Mouse (Mus musculus) gastrocnemius, adult 18-20 months (tissue): ENCODE results near the gene Lamtor3. TPM values are rescaled to one million over a fixed set of nuclear protein-coding genes. Genes with fewer than 3 reads are reported as not detected.
"Not testable (repeated sequence)": the region's sequence is repeated elsewhere in the genome, so short reads cannot be mapped to it uniquely, and the experiment has no call there.

Experiments used
- DNase-seq: peaks from one replicate; pipeline ENCODE4 v3.0.0; 2021; ENCODE audit warnings: low spot score
- long read RNA-seq, 2 experiments: library from polyadenylated mRNA; stranded (forward); transcript quantifications; one replicate each; pipeline ENCODE4 v2.0.0; 2021
- total RNA-seq, 2 experiments: library from RNA; stranded (reverse); gene quantifications; 2 replicates each; pipeline ENCODE4 v1.2.3; 2021

Gene Lamtor3
- 10 to 100 TPM; 46.6 to 50.5 TPM for total RNA-seq
- long read RNA-seq, experiment 1, transcript Lamtor3-201 (7 exons, 1,295 nt), result major isoform, 37 of 46 reads
- long read RNA-seq, experiment 1, partial matches to known transcripts, result 4 of 46 reads
- long read RNA-seq, experiment 1, other reads (novel, unspliced or antisense), result 3 of 46 reads
- long read RNA-seq, experiment 2, transcript Lamtor3-201 (7 exons, 1,295 nt), result major isoform, 54 of 65 reads
- long read RNA-seq, experiment 2, partial matches to known transcripts, result 6 of 65 reads
- long read RNA-seq, experiment 2, other reads (novel, unspliced or antisense), result 3 of 65 reads

DNA sequence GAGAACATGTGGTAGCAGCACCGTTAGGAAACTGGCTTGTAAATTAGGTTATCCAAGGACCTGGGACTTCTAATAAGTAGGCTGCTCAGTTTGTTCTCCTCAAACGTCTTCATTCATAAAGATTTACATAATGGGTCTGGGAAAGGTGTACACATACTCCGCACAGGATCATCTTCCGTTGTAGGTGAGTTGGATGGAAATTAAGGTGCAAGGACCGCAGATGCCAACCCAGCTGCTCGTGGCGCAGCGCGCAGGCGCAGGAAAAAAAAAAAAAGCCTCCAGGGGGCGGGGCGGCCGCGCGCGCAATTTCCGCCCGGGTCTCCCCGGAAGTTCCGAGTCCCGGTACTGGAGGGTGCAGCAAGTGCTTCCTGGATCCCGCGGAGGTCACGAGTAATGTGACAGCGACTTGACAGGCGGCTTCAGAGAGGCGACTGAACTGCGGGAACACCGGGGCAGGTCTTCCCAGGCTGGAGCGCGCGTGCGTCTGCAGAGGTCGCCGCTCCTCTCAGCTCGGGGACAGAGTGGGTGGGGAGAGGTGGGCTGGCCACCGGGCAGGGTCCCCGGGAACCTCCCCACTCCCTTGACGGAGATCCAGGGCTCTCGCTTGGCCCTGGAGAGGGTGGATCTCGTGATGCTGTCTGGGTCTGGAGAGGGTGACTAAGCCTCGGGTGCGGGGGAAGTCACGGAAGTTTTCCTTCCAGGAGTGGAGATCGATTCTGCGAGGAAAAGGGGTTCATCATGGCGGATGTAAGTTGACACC lies at the start of gene Lamtor3:
Lamtor3 (plus strand) TSS at position 335 of the 760 bp plus-strand sequence.
- DNase-seq, result peak; percentile 84

DNA sequence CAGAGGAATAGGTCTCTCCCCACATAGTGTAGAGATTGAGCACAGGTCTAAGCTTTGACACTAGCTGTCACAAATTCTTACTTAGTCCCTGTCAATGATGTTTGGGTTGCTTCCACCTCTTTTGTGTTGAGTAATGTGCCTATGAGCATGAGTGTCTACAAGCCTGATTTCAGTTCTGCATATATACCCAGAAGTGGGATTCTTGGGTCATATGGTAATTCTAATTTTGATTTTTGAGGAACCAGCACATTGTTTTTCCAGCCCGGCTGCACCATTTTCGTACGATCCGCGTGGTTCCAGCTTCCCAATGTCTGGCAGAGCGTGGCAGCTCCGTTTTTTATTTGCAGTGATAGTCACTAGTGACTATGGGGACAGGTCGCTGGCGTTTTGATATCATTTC lies 48.9 kb upstream of the Lamtor3 start:
- DNase-seq, result no peak

DNA sequence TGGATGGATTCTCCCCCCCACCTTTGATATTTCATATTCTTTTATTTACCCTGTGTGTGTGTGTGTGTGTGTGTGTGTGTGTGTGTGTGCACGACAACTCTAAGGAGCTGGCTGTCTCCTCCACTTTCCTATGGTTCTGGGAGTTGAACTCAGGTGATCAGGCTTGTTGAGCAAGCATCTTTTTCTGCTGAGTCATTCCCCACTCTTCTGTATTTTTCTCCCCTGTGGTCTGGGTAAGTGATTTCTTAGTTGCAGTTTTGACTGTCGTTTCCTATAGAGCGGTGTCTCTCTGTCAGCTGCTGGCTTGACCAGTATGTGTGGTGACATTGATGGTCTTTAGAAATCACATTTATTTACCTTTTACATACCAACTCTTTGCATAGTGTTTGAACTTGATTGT lies 39.0 kb upstream of the Lamtor3 start:
- DNase-seq, result no peak

DNA sequence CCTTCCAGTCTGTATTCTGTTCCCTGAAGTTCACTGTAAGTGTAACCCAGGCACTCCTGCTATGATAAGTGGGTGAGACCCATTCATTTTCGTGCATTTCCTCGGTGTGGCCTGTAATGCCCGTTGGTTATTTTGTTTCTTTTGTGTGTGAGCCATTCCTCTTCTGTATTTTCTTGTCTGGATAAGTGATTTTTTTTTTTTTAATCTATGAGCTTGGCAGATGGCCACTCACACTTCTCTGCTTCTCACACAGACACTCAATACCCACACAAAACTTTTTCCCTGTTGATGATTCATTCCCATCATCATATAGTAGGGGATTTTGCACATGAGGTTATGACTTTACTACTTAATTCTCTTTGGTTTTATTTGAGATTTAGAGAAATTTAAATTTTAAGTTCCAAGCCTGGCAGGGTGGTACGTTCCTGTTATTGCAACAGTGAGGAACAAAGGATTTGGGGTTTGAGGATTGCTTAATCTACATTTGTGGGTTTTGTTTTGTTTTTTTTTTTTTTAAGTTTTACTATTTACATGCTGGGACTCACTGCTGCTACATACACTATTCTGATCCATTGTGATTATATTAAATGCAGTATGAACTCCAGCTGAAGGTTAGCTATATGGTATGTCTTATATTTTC lies 38.1 kb upstream of the Lamtor3 start:
- no peak for DNase-seq

DNA sequence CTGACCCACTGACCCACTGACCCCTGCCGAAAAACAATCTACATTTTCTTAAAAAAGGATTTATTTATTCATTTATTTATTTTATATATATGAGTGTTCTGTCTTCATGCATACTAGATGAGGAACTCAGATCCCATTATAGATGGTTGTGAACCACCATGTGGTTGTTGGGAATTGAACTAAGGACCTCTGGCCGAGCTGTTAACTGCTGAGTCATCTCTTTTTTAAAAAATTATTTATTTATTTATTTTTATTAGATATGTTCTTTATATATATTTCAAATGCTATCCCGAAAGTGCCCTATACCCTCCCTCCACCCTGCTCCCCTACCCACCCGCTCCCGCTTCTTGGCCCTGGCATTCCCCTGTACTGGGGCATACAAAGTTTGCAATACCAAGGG lies 37.2 kb upstream of the Lamtor3 start:
- DNase-seq, result no peak

DNA sequence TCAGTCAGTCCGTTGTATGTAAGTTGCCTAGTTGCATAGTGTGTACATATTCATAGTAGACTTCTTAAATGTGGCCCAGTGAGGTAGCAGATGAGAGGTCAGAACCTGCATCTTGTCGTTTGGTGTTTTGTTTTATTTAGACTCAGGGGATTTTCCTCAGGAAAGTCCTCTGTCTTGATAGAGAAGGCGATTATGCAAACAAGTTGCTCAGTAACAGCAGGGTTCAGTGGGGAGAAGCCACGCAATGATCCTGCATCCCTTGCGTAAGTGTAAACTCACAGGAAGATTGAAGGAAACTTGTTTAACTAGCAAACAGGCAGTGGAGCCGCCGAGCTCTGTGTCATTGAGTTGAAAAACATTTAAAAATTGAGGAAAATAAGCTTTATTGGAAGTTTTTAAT lies 30.3 kb upstream of the Lamtor3 start:
- no peak for DNase-seq

DNA sequence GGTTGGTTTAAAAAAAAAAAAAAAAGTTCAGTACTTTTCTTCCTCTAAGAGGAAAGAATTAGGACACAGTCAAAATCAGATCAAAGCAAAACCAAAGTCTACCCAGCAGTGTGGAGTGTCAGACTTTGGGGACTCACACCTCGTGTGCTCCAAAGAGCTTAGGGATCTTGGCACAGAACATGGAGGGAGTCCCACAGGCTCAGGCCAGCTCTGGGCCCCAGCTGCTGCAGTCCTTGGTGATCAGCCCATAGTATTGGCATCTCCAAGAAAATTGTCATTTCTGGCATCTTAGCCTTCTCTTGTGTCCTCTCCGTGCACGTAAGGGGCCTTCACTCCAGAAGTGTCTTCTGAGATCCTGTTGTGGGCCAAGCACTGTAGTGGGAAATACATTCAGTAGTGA lies 27.2 kb upstream of the Lamtor3 start:
- DNase-seq, result no peak

DNA sequence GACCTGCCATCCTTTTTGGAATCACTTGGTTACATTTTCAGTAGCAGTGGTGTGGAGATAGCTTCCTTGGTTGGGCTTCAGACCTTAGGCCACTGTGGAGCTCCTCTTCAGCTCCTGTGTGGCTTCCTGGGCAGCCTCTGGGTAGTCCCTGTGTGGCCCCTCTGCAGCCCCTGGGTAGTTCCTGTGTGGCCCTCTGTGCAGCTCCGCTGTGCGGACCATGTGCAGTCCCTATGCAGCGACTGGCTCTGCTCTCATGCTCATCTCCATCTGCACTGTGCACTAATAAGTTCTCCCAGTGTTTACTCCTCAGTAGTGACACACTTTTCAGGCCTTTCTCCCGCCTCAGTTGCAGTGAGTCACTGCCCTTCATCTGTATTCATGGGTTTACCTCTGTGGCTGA lies 26.2 kb upstream of the Lamtor3 start:
- no peak for DNase-seq

DNA sequence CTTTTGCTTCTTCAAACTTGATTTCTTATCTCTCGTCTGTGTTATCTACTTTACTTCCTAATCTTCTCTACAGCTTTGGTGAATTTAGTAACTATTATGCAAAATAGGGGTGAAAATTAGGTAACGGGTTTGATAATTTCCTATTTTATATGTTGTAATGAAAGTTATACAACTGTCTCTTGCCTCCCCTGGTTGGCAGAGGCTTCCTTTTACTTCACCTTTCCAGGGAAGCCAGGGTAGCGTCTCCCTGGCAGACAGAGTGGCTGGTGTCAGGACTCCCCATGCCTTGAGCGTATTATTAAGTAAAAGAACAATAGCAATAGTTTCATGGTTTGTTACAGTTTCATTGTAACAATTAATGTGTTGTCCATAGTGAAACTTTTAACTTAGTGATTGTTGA lies 24.5 kb upstream of the Lamtor3 start:
- DNase-seq, result no peak

DNA sequence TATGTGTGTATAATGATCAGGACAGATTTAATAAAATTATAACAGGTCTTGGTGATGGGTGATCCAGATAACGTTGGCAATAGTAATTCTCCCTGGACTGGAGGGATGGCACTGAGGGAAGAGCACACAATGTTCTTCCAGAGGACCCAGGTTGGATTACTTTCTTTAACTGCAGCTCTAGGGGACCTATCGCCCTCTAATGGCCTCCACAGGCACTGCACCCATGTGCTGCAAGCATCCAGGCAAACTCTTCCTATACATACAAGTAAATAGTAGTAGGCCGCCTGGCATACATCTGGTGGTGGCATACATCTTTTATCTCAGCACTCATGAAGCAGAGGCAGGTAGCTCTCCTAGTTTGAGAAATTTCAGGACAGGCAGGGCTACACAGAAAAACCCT lies 23.1 kb upstream of the Lamtor3 start:
- no peak for DNase-seq

DNA sequence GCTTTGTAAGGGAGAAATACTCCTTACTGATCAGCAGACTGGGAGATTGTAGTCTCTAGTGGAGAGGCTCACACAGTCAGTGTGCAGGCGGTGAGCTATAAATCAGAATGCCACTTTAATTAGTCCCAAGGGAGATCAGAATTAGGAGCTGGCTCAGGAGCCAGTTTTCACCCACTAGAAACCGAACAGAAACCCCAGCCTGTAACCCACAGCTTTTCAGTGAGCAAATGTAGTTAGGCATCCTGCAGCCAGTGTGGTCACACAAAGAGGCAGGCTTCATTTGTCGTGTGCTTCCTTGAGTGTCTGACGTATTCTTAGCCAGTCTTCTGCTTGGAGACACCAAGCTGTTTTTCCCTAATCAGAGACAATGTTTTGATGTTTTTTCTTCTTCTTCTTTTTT lies 21.9 kb upstream of the Lamtor3 start:
- DNase-seq, result no peak

DNA sequence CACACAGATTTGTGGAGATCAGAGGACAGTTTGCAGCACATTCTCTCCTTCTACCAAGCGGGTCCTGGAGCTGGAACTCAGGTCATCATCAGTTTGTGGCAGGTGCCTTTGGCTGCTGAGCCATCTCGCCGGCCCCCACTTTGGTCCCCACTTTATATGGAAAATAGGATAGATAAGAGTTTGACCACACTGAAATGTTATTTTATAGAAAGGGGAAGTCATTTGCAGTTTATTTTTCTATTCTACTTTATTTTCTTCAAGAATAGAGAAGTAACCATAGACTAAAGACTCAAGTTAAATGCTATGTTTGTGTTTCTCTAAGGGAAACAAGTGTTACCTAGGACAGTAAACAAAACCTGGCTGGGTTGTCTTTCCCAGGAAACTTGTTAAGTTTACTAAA lies 21.4 kb upstream of the Lamtor3 start:
- no peak for DNase-seq

DNA sequence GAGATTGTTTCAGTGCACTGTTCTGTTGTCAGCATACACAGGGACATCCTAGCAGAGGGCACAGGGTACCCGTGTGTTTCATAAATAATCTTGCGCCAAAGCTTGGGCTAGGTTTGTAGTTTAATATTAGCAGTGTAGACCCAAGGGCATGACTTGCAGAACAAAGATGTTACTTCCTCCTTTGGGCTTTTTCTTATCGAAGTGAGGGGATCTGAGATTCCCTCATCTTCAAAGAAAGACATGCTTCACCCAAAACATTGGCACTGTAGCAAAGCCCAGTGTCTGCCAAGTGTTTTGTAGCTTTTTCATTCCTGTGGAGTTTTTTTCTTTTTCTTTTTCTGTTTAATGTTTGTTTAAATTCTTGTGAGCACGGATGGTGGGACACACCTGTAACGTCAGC lies 20.6 kb upstream of the Lamtor3 start:
- no peak for DNase-seq

DNA sequence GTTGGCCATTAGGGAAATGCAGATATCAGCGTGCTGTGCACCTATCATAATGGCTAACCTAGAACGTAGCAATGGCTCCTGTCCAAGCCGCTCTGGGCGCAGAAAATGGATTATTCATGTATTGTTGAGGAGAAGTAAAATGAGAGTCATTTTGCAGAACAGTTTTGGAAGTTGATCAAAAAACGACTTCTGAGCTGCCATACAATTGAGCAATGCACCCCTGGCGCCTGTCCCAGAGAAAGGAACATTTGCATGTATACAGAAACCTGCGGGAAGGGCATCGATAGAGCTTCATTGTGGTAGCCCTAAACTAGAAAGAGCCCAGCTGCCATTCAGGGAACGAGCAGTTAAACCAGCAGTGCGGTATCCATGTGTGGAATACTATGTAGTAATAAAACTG lies 18.2 kb upstream of the Lamtor3 start:
- DNase-seq, result no peak

DNA sequence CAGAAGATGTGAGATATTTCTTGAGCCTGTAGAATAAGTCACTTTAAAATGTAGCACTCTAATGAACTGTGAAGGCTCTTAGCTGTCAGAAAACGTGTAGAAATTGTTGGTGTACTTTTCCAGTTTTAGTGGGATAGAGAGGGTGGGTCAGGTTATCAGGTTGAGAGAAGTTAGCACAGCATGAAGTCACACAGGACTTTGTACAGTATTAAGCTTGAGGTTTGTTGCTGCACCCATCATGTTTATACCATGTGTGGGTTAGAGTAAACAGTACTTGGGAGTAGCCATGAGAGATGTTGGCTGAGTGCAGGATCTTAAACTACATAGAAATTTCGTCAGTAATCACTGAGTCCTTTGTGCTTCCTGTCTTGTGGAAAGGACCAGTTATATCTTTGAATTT lies 5.2 kb upstream of the Lamtor3 start:
- no peak for DNase-seq

DNA sequence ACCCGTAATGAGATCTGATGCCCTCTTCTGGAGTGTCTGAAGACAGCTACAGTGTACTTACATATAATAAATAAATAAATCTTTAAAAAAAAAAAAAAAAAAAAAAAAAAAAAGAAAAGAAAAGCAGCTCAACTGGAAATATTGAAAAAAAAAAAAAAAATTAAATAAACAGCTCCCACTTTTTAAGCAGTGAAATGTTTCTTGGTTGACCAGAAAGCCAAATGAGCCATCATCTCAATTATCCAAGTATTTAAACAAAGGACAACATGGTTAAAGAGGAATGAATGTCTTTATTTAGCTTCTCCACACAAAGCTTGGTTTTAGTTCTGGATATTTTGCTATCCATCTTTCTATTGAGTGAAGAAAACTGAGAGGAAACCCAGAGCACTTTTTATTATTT lies 3.7 kb upstream of the Lamtor3 start:
- not testable (repeated sequence) for DNase-seq

DNA sequence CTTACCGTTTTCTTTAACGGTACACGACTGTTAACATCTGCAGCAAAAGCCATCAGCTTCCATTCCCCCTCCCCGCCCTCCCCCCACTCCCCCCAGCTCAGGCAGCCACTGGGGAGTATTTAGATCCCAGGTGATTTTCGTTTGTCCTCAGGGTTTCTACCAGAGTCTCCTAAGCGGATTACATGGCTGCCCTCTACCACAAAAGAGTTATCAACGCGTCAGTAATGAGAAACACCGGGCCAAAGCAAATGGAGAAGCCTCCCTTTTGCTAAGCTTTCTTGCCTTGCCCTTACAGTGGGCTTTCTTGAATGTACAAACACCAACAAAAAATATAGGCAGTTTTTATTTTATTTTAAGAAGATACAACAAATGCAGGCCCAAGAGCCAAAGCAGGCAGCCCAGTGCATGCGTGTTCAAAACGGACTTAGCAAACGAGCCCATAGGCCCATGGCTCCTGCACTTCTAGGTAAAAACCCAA lies 573 bp upstream of the Lamtor3 start:
- no peak for DNase-seq

DNA sequence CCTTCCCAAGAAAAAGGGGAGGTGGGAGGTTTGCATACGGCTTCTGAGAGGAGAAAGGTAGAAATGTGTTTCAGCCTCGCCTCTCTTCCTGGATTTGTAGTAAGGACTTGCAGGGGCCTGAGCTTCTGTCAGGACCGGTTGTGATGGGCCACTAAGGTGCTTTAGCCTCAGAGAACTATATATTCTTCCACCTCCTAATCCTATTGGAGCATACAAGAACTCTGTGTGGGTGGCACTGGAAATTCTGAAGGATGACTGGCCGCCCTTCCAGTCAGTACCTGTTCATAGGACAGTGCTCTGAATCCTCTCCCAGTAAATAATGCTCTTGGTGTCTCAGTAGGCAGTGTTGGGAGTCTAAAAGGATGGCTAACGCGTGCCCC lies 616 bp downstream of the Lamtor3 start:
- no peak for DNase-seq

DNA sequence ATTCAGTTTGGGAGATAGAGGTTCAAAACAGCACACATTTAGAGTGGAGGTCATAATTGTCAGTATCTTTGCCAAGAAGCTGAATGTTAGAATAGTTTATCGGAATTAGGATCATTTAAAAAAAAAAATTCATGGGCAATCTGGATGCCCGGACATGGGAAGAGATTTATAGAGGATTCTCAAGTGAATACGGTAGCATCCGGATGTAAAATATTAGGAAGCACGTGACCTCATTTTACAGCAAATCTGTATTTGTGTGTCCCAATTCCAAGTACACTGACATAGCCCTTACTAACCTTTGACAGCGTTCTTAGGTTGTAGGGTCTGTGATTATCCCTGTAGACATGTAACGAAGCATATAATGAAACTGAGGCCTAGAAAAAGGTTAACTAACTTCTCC lies 1.1 kb downstream of the Lamtor3 start:
- no peak for DNase-seq

DNA sequence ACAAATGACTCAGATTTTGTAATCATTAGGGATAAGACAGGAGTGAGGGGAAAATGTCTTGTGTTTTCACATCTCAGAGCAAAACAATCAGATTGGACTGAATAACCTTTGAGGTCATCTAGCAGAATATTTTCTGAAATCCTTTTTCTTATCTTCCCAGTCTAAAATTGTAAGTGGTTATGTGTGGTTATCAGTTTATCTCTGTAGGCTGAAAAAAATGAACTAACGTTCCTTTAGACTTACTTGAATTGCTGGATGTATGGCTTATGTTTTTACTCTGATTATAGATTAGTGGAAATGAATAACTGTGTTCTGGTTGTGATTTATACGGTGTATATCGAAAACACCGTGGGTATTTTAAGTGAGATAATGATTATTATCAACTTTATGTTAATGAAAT lies 2.3 kb downstream of the Lamtor3 start:
- no peak for DNase-seq

DNA sequence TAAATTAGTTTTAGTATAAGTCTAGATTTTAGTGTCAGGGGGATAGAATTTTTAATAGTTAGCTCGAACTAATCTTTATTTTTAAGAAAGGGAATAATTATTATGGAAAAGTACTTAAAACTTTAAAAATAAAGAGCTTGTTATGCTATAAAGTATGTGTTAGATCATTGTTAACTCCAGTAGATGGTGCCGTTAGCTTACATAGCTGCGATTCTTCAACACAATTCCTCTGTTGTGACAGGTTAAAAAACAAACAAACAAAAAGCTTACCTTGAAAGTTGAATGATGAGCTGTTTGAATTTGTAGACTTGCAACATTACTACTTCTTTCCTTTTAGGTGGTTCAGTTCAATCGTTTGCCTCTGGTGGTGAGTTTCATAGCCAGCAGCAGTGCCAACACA lies 8.7 kb downstream of the Lamtor3 start:
- no peak for DNase-seq

DNA sequence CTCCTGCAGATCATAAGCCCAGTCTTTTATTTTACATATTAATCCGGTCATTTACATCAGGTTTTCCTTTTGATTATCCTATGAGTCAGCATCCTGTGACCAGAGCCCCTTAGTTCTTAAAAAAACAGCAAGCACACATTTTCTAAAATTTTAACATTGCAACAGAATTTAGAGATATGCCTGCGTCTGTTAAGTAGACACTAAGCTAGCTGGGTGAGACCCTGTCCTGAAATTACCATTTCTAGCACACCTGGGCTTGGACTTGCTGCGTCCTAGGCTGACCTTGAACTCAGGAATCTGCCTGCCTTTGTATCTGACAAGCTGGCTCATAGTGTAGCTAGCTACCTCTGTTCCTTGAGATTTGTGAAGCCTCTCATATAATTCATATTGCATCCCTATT lies 11.6 kb downstream of the Lamtor3 start:
- DNase-seq, result no peak

DNA sequence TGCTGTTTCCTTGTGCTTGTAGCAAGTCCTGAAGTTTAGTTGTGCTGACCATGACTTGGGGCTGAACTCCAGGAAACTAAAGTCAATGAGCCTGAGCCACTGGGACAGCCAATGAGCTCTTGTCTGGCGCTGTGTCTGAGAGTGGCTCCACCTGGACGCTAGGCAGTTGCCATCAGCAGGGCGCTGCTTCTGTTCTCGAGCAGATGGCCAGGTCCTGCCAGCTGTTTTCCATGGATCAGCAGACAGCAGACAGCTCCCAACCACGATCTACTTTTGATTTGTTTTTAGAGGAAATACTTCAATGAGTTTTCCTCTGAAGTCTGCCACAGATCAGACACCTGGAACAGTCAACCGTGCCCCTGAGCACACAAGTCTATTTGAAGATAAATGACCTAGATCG lies 14.4 kb downstream of the Lamtor3 start:
- DNase-seq, result no peak
